Mouse (Mus musculus): ENCODE results near the gene Otub2.
A peak's percentile ranks its signal among the peaks of the same experiment; 100 is the strongest.

Gene Otub2

GRCm38 (mm10) chr12:103388505-103389347 is at the start of gene Otub2:
Gene Otub2, plus strand, starts transcription at chr12:103388682.
- DNase-seq (ENCODE audit: low read depth, low spot score), result peak; percentile 84

GRCm38 (mm10) chr12:103341212-103341611 is 47.3 kb upstream of the Otub2 start:
- DNase-seq (ENCODE audit: low read depth, low spot score), result peak; percentile 93

- DNase-seq (ENCODE audit: low read depth, low spot score), result peak; percentile 72
Observed at GRCm38 (mm10) chr12:103343456-103343855, 45.0 kb upstream of the Otub2 start.

- no peak for DNase-seq (ENCODE audit: low read depth, low spot score)
Observed at GRCm38 (mm10) chr12:103344934-103345333, 43.5 kb upstream of the Otub2 start.

- DNase-seq (ENCODE audit: low read depth, low spot score), result peak; percentile 57
Observed at GRCm38 (mm10) chr12:103346945-103347344, 41.5 kb upstream of the Otub2 start.

- DNase-seq (ENCODE audit: low read depth, low spot score), result no peak
Observed at GRCm38 (mm10) chr12:103347406-103347805, 41.1 kb upstream of the Otub2 start.

- peak; percentile 84 for DNase-seq (ENCODE audit: low read depth, low spot score)
Observed at GRCm38 (mm10) chr12:103348506-103348905, 40.0 kb upstream of the Otub2 start.

GRCm38 (mm10) chr12:103352735-103353134 is 35.7 kb upstream of the Otub2 start:
- no peak for DNase-seq (ENCODE audit: low read depth, low spot score)

- no peak for DNase-seq (ENCODE audit: low read depth, low spot score)
Observed at GRCm38 (mm10) chr12:103353538-103353937, 34.9 kb upstream of the Otub2 start.

- DNase-seq (ENCODE audit: low read depth, low spot score), result no peak
Observed at GRCm38 (mm10) chr12:103355746-103356414, 32.6 kb upstream of the Otub2 start, which contains the start of gene Asb2. Gene Asb2, minus strand, starts transcription at chr12:103356001.

GRCm38 (mm10) chr12:103356415-103356748 is 32.1 kb upstream of the Otub2 start:
- no peak for DNase-seq (ENCODE audit: low read depth, low spot score)

GRCm38 (mm10) chr12:103358216-103358615 is 30.3 kb upstream of the Otub2 start:
- DNase-seq (ENCODE audit: low read depth, low spot score), result no peak

- DNase-seq (ENCODE audit: low read depth, low spot score), result no peak
Observed at GRCm38 (mm10) chr12:103358951-103359801, 29.3 kb upstream of the Otub2 start.

- no peak for DNase-seq (ENCODE audit: low read depth, low spot score)
Observed at GRCm38 (mm10) chr12:103360812-103361211, 27.7 kb upstream of the Otub2 start.

- DNase-seq (ENCODE audit: low read depth, low spot score), result no peak
Observed at GRCm38 (mm10) chr12:103361539-103362307, 26.8 kb upstream of the Otub2 start.

GRCm38 (mm10) chr12:103362336-103362735 is 26.1 kb upstream of the Otub2 start:
- DNase-seq (ENCODE audit: low read depth, low spot score), result no peak

GRCm38 (mm10) chr12:103367171-103367570 is 21.3 kb upstream of the Otub2 start:
- no peak for DNase-seq (ENCODE audit: low read depth, low spot score)

- DNase-seq (ENCODE audit: low read depth, low spot score), result peak; percentile 50
Observed at GRCm38 (mm10) chr12:103367620-103368325, 20.7 kb upstream of the Otub2 start.

GRCm38 (mm10) chr12:103368326-103368669 is 20.2 kb upstream of the Otub2 start:
- no peak for DNase-seq (ENCODE audit: low read depth, low spot score)

- no peak for DNase-seq (ENCODE audit: low read depth, low spot score)
Observed at GRCm38 (mm10) chr12:103368777-103369176, 19.7 kb upstream of the Otub2 start.

GRCm38 (mm10) chr12:103370861-103371260 is 17.6 kb upstream of the Otub2 start:
- DNase-seq (ENCODE audit: low read depth, low spot score), result no peak
